Mouse (Mus musculus) cerebellum, adult 2 months (tissue): ENCODE measurements at regions not wholly inside any gene's neighbourhood (a gene's known extent, or its start where the extent isn't known, plus 50 kb on each side); places are given as distances from the start of the nearest gene placed in this dataset.

Experiments used
- DNase-seq, 2 experiments: peaks; one replicate each; pipeline ENCODE4 v3.0.0; 2021
- H3K27ac ChIP-seq: fragments of 200-500 bp; 2 replicates; pipeline ENCODE4 v1.5.1; 2012; ENCODE audit warnings: low read length, control low read depth, inconsistent platforms; ENCODE audit not compliant: insufficient read depth
- H3K27me3 ChIP-seq: fragments of 200-500 bp; 2 replicates; pipeline ENCODE4 v1.6.1; 2012; ENCODE audit warnings: inconsistent platforms, mild to moderate bottlenecking, low read length, moderate library complexity; ENCODE audit not compliant: control insufficient read depth, insufficient read depth
- H3K4me1 ChIP-seq: fragments of 200-500 bp; 2 replicates; pipeline ENCODE4 v1.6.1; 2011; ENCODE audit warnings: low read length; ENCODE audit not compliant: control insufficient read depth, insufficient read depth
- H3K4me3 ChIP-seq: fragments of 200-500 bp; replicated peaks from 2 replicates; pipeline ENCODE3; 2011; ENCODE audit warnings: mild to moderate bottlenecking, low read depth, low read length, control low read depth; ENCODE audit not compliant: insufficient read depth
- CTCF ChIP-seq: fragments of 200-500 bp; IDR thresholded peaks from 2 replicates; pipeline ENCODE4 v1.5.1; 2011; ENCODE audit warnings: low read depth, mild to moderate bottlenecking, control low read depth, low read length, moderate library complexity, borderline replicate concordance; ENCODE audit not compliant: insufficient read depth
- POLR2A ChIP-seq: fragments of 200-500 bp; IDR thresholded peaks from 2 replicates; pipeline ENCODE4 v1.6.1; 2011; ENCODE audit warnings: low read length, control low read depth, borderline replicate concordance; ENCODE audit not compliant: insufficient read depth
- WGBS: fragments of 180-500 bp; shearing (Covaris S2); methylation state at CpG from one replicate; pipeline ENCODE4 v1.1.7; 2018; 5-methylcytosine and 5-hydroxymethylcytosine counted together

GRCm38 (mm10) chr1:61530166-61530565, 108.5 kb upstream of the Pard3b start:
- DNase-seq = no peak
- TF ChIP-seq CTCF (no peak), POLR2A (no peak)
- H3K4me3 ChIP-seq = no peak overlapping the region
- H3K27me3 ChIP-seq = no peaks in the 10 kb centered on the region
- H3K27ac ChIP-seq = no peak overlapping the region
- H3K4me1 ChIP-seq = no peaks in the 10 kb centered on the region
- 16% methylated on average over 3 of the region's 3 CpGs for WGBS

DNA sequence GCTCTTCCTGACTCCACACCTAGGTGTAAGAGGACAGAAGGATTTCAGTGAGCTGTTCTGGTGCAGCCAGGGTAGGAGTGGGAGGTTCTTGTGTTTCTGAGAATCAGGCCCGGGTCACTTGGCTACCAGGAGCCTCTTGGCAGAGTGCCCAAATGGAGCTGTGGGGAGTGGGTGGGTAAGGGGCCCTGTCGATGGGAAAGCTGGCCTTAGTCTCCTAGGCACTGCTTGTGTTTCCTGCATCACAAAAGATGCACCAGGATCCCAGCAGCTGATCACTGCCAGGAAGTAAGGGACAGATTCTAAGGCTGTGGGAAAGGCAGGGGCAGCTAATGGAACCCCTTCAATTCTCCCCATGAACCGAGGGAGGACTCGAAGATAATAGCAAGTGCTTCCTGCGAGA, 107.1 kb upstream of the Pard3b start:
- Histone ChIP-seq H3K27ac (no peak overlapping the region), H3K4me1 (no peaks in the 10 kb centered on the region), H3K27me3 (no peaks in the 10 kb centered on the region), H3K4me3 (no peak overlapping the region)
- 7% methylated on average over 5 of the region's 5 CpGs for WGBS
- TF ChIP-seq POLR2A = no peak
- no peak for TF ChIP-seq CTCF
- no peak for DNase-seq

- H3K27me3 ChIP-seq = no peaks in the 10 kb centered on the region
- WGBS = 90% methylated on average over 3 of the region's 3 CpGs
- no peak overlapping the region for H3K4me3 ChIP-seq
- TF ChIP-seq CTCF = no peak
- H3K4me1 ChIP-seq = no peaks in the 10 kb centered on the region
- H3K27ac ChIP-seq = no peak overlapping the region
- no peak for DNase-seq
These were observed 98.5 kb upstream of the Pard3b start for GRCm38 (mm10) chr1:61540081-61540480.

- DNase-seq = no peak
- WGBS = 97% methylated on average over 4 of the region's 4 CpGs
- Histone ChIP-seq H3K4me1 (no peaks in the 10 kb centered on the region), H3K27me3 (no peaks in the 10 kb centered on the region), H3K27ac (no peak overlapping the region), H3K4me3 (no peak overlapping the region)
- TF ChIP-seq CTCF = no peak
- no peak for TF ChIP-seq POLR2A
These were observed 97.5 kb upstream of the Pard3b start for GRCm38 (mm10) chr1:61541166-61541565.

- 45% methylated on average over 21 of the region's 21 CpGs for WGBS
- Histone ChIP-seq H3K4me3 (no peak overlapping the region), H3K27me3 (no peaks in the 10 kb centered on the region), H3K4me1 (no peaks in the 10 kb centered on the region), H3K27ac (no peak overlapping the region)
- DNase-seq = peak; percentile 23 to 31
- TF ChIP-seq CTCF = no peak
- no peak for TF ChIP-seq POLR2A
These were observed 85.8 kb upstream of the Pard3b start for GRCm38 (mm10) chr1:61552577-61553517.

DNA sequence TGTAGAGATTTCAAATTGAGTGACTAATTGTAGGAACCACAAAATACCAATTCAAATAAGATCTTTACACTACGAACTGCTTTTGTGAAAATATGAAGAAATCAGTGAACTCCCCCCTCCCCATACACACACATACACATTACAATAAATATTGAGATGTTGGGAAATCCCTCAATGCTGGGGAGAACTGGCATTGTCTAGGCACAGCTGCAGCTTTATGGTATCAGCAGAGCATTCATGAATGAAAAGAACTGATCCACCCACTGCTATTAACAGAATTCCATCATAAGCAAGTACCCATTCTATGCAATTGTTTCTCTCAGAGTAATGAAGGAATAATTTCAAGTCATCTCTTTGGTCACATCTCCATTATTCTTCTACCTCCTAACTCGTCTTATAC, 79.1 kb upstream of the Pard3b start:
- H3K4me3 ChIP-seq = no peak overlapping the region
- no peaks in the 10 kb centered on the region for H3K4me1 ChIP-seq
- TF ChIP-seq CTCF = no peak
- no peak for TF ChIP-seq POLR2A
- WGBS = 81% methylated on average over 2 of the region's 2 CpGs
- no peak for DNase-seq
- H3K27me3 ChIP-seq = no peaks in the 10 kb centered on the region
- H3K27ac ChIP-seq = no peak overlapping the region

DNA sequence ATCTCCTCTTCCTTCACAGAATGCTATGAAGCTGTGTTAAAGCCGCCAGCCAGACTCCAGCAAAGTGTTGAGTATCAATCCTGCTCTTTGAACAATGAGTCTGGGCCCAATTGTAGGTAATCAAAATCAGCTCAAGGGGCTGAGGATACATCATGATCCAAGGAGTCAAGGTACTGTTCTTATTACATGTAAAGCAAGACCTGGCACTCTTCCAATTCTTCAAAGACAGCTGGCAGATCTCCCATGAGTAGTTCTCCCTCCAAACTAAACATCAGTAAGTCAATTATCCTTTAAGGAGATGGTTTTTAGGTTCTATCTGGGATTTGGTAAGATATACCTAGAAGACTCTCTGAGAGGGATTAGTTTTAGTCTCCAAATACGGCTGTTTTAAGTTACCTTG, 76.5 kb upstream of the Pard3b start:
- 86% methylated on average over 2 of the region's 2 CpGs for WGBS
- Histone ChIP-seq H3K27me3 (no peaks in the 10 kb centered on the region), H3K27ac (no peak overlapping the region), H3K4me3 (no peak overlapping the region), H3K4me1 (no peaks in the 10 kb centered on the region)
- no peak for DNase-seq
- no peak for TF ChIP-seq POLR2A
- no peak for TF ChIP-seq CTCF

DNA sequence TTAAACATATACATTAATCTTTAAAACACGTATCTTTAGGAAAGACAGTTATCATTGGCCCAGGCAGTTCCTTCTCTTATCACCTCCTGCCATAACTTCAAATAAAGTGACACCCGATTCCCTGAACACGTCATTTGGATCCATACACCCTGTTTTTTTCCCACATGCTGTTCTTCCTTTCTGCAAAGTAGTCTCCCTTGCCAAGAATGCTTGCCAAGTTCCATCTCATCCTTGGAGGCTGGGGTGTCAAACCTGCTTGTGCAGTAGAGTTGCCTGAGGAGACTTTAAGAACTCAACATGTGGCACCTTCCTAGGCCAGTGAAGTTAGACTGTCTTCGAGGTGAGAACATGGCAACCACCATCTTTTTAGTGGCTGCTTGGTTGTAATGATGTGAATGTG, 73.2 kb upstream of the Pard3b start:
- WGBS = 34% methylated on average over 4 of the region's 4 CpGs

More for the DNA sequence above, 73.2 kb upstream of the Pard3b start:
- no peak overlapping the region for H3K4me3 ChIP-seq
- no peaks in the 10 kb centered on the region for H3K27me3 ChIP-seq
- no peaks in the 10 kb centered on the region for H3K4me1 ChIP-seq
- TF ChIP-seq POLR2A = no peak
- TF ChIP-seq CTCF = no peak
- peak in 1 of 2 experiments; percentile 4 for DNase-seq
- H3K27ac ChIP-seq = no peak overlapping the region
